ENCODE assay signal across 8 mouse cellular contexts in genomic region chr10:59911091-59911490, GRCm38 (mm10). TPM values are rescaled to one million over a fixed set of nuclear protein-coding genes. Genes with fewer than 3 reads are reported as not detected.
DNase-seq lines count a peak whose midpoint lies in the region; ATAC-seq lines count a peak whose summit lies in the region.
"Had no signal": no experiment of that assay in that cellular context is flagged by ENCODE, and none has a peak within 500 bp of the region (broad histone marks: within the 10 kb centered on the region; RNA-seq: fewer than 3 reads in every experiment).

No protein-coding gene starts in this region.

- no peak overlapping the region for H3K4me2 ChIP-seq in midbrain, embryonic 16.5 days (ENCODE audit: low read length)
- H3K4me2 ChIP-seq in forebrain, embryonic 14.5 days (ENCODE audit: low read length), result 0 out of 2 replicates have a peak overlapping the region, but pooled peaks have one; percentile 23
- H3K4me2 ChIP-seq in liver, embryonic 16.5 days (ENCODE audit: low read depth, low read length), result 0 out of 2 replicates have a peak overlapping the region, but pooled peaks have one; percentile 21

- peak overlapping the region; percentile 44 for H3K4me3 ChIP-seq in midbrain, embryonic 10.5 days
- no peak overlapping the region for H3K4me3 ChIP-seq in midbrain, embryonic 16.5 days (ENCODE audit: low read depth, low read length)
- H3K4me3 ChIP-seq in forebrain, embryonic 14.5 days (ENCODE audit: low read depth, low read length), result no peak overlapping the region
- H3K4me3 ChIP-seq in liver, embryonic 16.5 days (ENCODE audit: low read depth, low read length), result no peak overlapping the region

- peak overlapping the region; percentile 87 for H3K27ac ChIP-seq in midbrain, embryonic 10.5 days (replicated peaks)
- no peak overlapping the region for H3K27ac ChIP-seq in midbrain, embryonic 16.5 days (ENCODE audit: low read length)
- no peak overlapping the region for H3K27ac ChIP-seq in forebrain, embryonic 14.5 days (ENCODE audit: low read depth, low read length)
- H3K27ac ChIP-seq in liver, embryonic 16.5 days (ENCODE audit: low read length), result no peak overlapping the region

- H3K9ac ChIP-seq in midbrain, embryonic 16.5 days (ENCODE audit: low read depth, low read length), result no peak overlapping the region; the same call in 1 of the 2 replicates
- H3K9ac ChIP-seq in forebrain, embryonic 14.5 days (ENCODE audit: low read length), result no peak overlapping the region
- no peak overlapping the region; the same call in 1 of the 2 replicates for H3K9ac ChIP-seq in liver, embryonic 16.5 days (ENCODE audit: low read depth, low read length)

- peaks cover 35% of the 10 kb centered on the region for H3K27me3 ChIP-seq in midbrain, embryonic 10.5 days (ENCODE audit: low read depth, poor library complexity, severe bottlenecking)
- no peaks in the 10 kb centered on the region for H3K27me3 ChIP-seq in midbrain, embryonic 16.5 days (ENCODE audit: control insufficient read depth, insufficient read depth, low read depth, low read length)
- no peaks in the 10 kb centered on the region for H3K27me3 ChIP-seq in forebrain, embryonic 14.5 days (replicated peaks; ENCODE audit: control insufficient read depth, insufficient read depth, low read length)
- H3K27me3 ChIP-seq in liver, embryonic 16.5 days (ENCODE audit: control insufficient read depth, insufficient read depth, low read depth, low read length), result peaks cover 25% of the 10 kb centered on the region
- H3K27me3 ChIP-seq: megakaryocyte, embryonic 14.5 days had no signal

- DNase-seq in midbrain, embryonic 10.5 days (ENCODE audit: low spot score), result no peak
- DNase-seq in forebrain, embryonic 14.5 days (ENCODE audit: low spot score), result no peak
- DNase-seq in thymus, postnatal 10 days (ENCODE audit: low spot score in 2 of 2), result peak; percentile 82 to 87
- no peak for DNase-seq in left cerebral cortex, adult 11 months (ENCODE audit: low spot score)
- DNase-seq in frontal cortex, postnatal 36 days (ENCODE audit: low spot score in 2 of 2), result no peak

- H3K9me3 ChIP-seq in midbrain, embryonic 10.5 days (replicated peaks), result no peaks in the 10 kb centered on the region
- H3K9me3 ChIP-seq in midbrain, embryonic 16.5 days (replicated peaks; ENCODE audit: control insufficient read depth, low read length, poor library complexity, severe bottlenecking), result no peaks in the 10 kb centered on the region
- no peaks in the 10 kb centered on the region for H3K9me3 ChIP-seq in forebrain, embryonic 14.5 days (replicated peaks; ENCODE audit: control insufficient read depth, low read length)
- H3K9me3 ChIP-seq in liver, embryonic 16.5 days (replicated peaks; ENCODE audit: control insufficient read depth, low read length), result no peaks in the 10 kb centered on the region
- H3K9me3 ChIP-seq: megakaryocyte, embryonic 14.5 days had no signal

- no peaks in the 10 kb centered on the region for H3K36me3 ChIP-seq in midbrain, embryonic 10.5 days
- no peaks in the 10 kb centered on the region for H3K36me3 ChIP-seq in midbrain, embryonic 16.5 days (ENCODE audit: control insufficient read depth, insufficient read depth, low read length)
- H3K36me3 ChIP-seq in forebrain, embryonic 14.5 days (ENCODE audit: control insufficient read depth, insufficient read depth, low read length), result no peaks in the 10 kb centered on the region
- H3K36me3 ChIP-seq in liver, embryonic 16.5 days (ENCODE audit: control insufficient read depth, insufficient read depth), result no peaks in the 10 kb centered on the region

- peaks cover 67% of the 10 kb centered on the region for H3K4me1 ChIP-seq in midbrain, embryonic 10.5 days
- H3K4me1 ChIP-seq in midbrain, embryonic 16.5 days (ENCODE audit: control insufficient read depth, insufficient read depth, low read length), result peaks cover 16% of the 10 kb centered on the region
- peaks cover 22% of the 10 kb centered on the region for H3K4me1 ChIP-seq in forebrain, embryonic 14.5 days (ENCODE audit: control insufficient read depth, insufficient read depth, low read length)
- H3K4me1 ChIP-seq in liver, embryonic 16.5 days (ENCODE audit: control insufficient read depth, low read depth, low read length), result peaks cover 37% of the 10 kb centered on the region

- ATAC-seq in midbrain, embryonic 16.5 days, result no peak
- ATAC-seq in forebrain, embryonic 14.5 days, result no peak
- no peak for ATAC-seq in liver, embryonic 16.5 days (ENCODE audit: low read depth)

- WGBS in midbrain, embryonic 10.5 days, result 26% methylated on average over 6 of the region's 6 CpGs
- WGBS in midbrain, embryonic 16.5 days, result 28% methylated on average over 6 of the region's 6 CpGs
- 40% methylated on average over 6 of the region's 6 CpGs for WGBS in forebrain, embryonic 14.5 days
- 38% methylated on average over 6 of the region's 6 CpGs for WGBS in liver, embryonic 16.5 days (ENCODE audit: insufficient replicate concordance)

RNA-seq across cellular contexts. Expression of gene Dnajb12, which starts 31.7 kb away (rescaled TPM):
- 27.3 and 27.6 TPM in 2 replicates for polyA plus RNA-seq in midbrain, embryonic 10.5 days (2016; fragmentation: Nextera tagmentation; extraction: Ambion mirVana)
- polyA plus RNA-seq in midbrain, embryonic 16.5 days (2015; fragmentation: Nextera tagmentation; extraction: Ambion mirVana), result 18.5 and 19.1 TPM in 2 replicates
- 18.8 and 19.7 TPM in 2 replicates for polyA plus RNA-seq in forebrain, embryonic 14.5 days (2014; fragmentation: Nextera tagmentation; extraction: Ambion mirVana)
- 14.8 and 15.5 TPM in 2 replicates for polyA plus RNA-seq in liver, embryonic 16.5 days (2015; fragmentation: Nextera tagmentation; extraction: Ambion mirVana)

RNA-seq across cellular contexts. Expression of gene Ddit4, which starts 40.5 kb away (rescaled TPM):
- 31.8 and 31.9 TPM in 2 replicates for polyA plus RNA-seq in midbrain, embryonic 10.5 days (2016; fragmentation: Nextera tagmentation; extraction: Ambion mirVana)
- 52.7 and 66.3 TPM in 2 replicates for polyA plus RNA-seq in midbrain, embryonic 16.5 days (2015; fragmentation: Nextera tagmentation; extraction: Ambion mirVana)
- polyA plus RNA-seq in forebrain, embryonic 14.5 days (2014; fragmentation: Nextera tagmentation; extraction: Ambion mirVana), result 10.2 and 11.1 TPM in 2 replicates
- 5.0 and 6.8 TPM in 2 replicates for polyA plus RNA-seq in liver, embryonic 16.5 days (2015; fragmentation: Nextera tagmentation; extraction: Ambion mirVana)

Comparison
In these comparisons a context has a peak if more than half of its experiments do, and no peak if none do; other contexts are left out.
1. DNase-seq: peak in thymus, postnatal 10 days (2 of 2); none in midbrain, embryonic 10.5 days (single experiment), forebrain, embryonic 14.5 days (single experiment), left cerebral cortex, adult 11 months (single experiment) and frontal cortex, postnatal 36 days (0 of 2).